Mouse (Mus musculus) heart, postnatal 0 days (tissue): ENCODE data around the gene Otx1. TPM values are rescaled to one million over a fixed set of nuclear protein-coding genes. Genes with fewer than 3 reads are reported as not detected.

Experiments used
- ATAC-seq: fragments of 200-750 bp; cut with Nextera tagmentation; 2 replicates; pipeline ENCODE4 v1.8.0; 2017; ENCODE audit warnings: low read depth, moderate number of reproducible peaks, moderate library complexity; ENCODE audit not compliant: insufficient read depth
- DNase-seq: peaks from one replicate; pipeline ENCODE4 v3.0.0-alpha.2; 2016; ENCODE audit warnings: low spot score
- H3K27ac ChIP-seq: fragments of 300-500 bp; sonication (generic); 2 replicates; pipeline ENCODE4 v1.5.1; 2014; ENCODE audit warnings: low read depth, mild to moderate bottlenecking
- H3K27me3 ChIP-seq: fragments of 300-500 bp; sonication (generic); 2 replicates; pipeline ENCODE4 v1.6.1; 2014; ENCODE audit warnings: low read length, mixed read lengths; ENCODE audit not compliant: control insufficient read depth, insufficient read depth
- H3K36me3 ChIP-seq: fragments of 300-500 bp; sonication (generic); replicated peaks from 2 replicates; pipeline ENCODE4 v1.6.1; 2014; ENCODE audit warnings: low read length, mixed read lengths; ENCODE audit not compliant: control insufficient read depth, insufficient read depth
- H3K4me1 ChIP-seq: fragments of 300-500 bp; sonication (generic); 2 replicates; pipeline ENCODE4 v1.6.1; 2014; ENCODE audit warnings: antibody characterized with exemption; ENCODE audit not compliant: control insufficient read depth, insufficient read depth
- H3K4me2 ChIP-seq: fragments of 300-500 bp; sonication (generic); 2 replicates; pipeline ENCODE4 v1.6.1; 2014; ENCODE audit warnings: low read depth, mild to moderate bottlenecking, low read length, moderate library complexity
- H3K4me3 ChIP-seq: fragments of 300-500 bp; sonication (generic); 2 replicates; pipeline ENCODE4 v1.5.1; 2014; ENCODE audit warnings: low read depth, low read length
- H3K9ac ChIP-seq: fragments of 300-500 bp; sonication (generic); replicated peaks from 2 replicates; pipeline ENCODE4 v1.6.1; 2014; ENCODE audit warnings: low read depth, low read length, mixed read lengths
- H3K9me3 ChIP-seq: fragments of 300-500 bp; sonication (generic); replicated peaks from 2 replicates; pipeline ENCODE4 v1.6.1; 2016; ENCODE audit warnings: low read length; ENCODE audit not compliant: control insufficient read depth
- CTCF ChIP-seq: IDR thresholded peaks from 2 replicates; pipeline ENCODE4 v1.5.1; 2016; ENCODE audit warnings: antibody characterized with exemption, control low read depth, low read depth
- EP300 ChIP-seq: IDR thresholded peaks from 2 replicates; pipeline ENCODE4 v1.6.1; 2016; ENCODE audit warnings: antibody characterized with exemption, low read depth
- WGBS: fragments of 180-500 bp; shearing (Covaris S2); extraction: QIAGEN DNeasy Blood & Tissue Kit; methylation state at CpG from one replicate; pipeline ENCODE4 v1.1.7; 2014; 5-methylcytosine and 5-hydroxymethylcytosine counted together
- polyA plus RNA-seq: library from polyadenylated mRNA; unstranded; fragments of >200 nt; fragmentation: Nextera tagmentation; extraction: Ambion mirVana; gene quantifications from 2 replicates; pipeline ENCODE4 v1.2.1, GENCODE M21; 2015
- total RNA-seq: library from RNA; depleted of rRNA; stranded (reverse); fragments of >200 nt; gene quantifications from 2 replicates; pipeline ENCODE4 v1.2.3, GENCODE M21; 2014; ENCODE audit warnings: low replicate concordance

Otx1 gene
- total and polyA plus RNA-seq, 2 experiments from 2014 or later: 0.04 TPM; not detected in 1

DNA sequence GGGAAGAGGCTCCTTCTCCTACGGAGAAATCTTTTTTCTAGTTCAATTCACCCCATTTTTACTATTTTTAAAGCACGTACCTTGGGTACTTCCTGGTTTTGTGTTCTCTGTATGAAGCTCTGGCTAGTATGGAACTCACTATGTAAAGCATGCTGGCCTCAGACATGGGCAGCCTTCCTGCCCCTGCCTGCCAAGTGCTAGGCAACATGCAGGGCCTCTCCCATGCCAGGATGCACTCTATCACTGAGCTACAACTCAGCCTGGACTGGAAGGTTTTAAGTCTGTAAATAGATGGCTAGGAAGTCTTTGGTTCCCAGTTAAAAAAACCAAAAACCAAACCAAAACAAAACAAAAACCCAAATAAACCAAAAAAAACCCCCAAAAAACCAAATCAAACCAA lies 17.9 kb upstream of the Otx1 start:
- H3K9me3 ChIP-seq: no peaks in the 10 kb centered on the region
- 89% methylated on average over 2 of the region's 2 CpGs for WGBS
- H3K4me1 ChIP-seq: no peaks in the 10 kb centered on the region
- H3K4me2 ChIP-seq: no peak overlapping the region
- no peaks in the 10 kb centered on the region for H3K27me3 ChIP-seq
- DNase-seq: no peak
- no peak overlapping the region for H3K27ac ChIP-seq
- TF ChIP-seq EP300 (no peak), CTCF (no peak)
- H3K9ac ChIP-seq: no peak overlapping the region
- no peak overlapping the region for H3K4me3 ChIP-seq
- peaks cover 45% of the 10 kb centered on the region for H3K36me3 ChIP-seq
- no peak for ATAC-seq

GRCm38 (mm10) chr11:22017444-22017843 lies 14.7 kb upstream of the Otx1 start:
- no peak for ATAC-seq
- Histone ChIP-seq H3K9ac (no peak overlapping the region), H3K4me3 (no peak overlapping the region), H3K27ac (no peak overlapping the region), H3K4me1 (no peaks in the 10 kb centered on the region), H3K4me2 (no peak overlapping the region), H3K9me3 (no peaks in the 10 kb centered on the region), H3K27me3 (no peaks in the 10 kb centered on the region), H3K36me3 (peaks cover 47% of the 10 kb centered on the region)
- no peak for DNase-seq
- WGBS: 86% methylated on average over 8 of the region's 8 CpGs
- TF ChIP-seq CTCF: no peak
- no peak for TF ChIP-seq EP300

DNA sequence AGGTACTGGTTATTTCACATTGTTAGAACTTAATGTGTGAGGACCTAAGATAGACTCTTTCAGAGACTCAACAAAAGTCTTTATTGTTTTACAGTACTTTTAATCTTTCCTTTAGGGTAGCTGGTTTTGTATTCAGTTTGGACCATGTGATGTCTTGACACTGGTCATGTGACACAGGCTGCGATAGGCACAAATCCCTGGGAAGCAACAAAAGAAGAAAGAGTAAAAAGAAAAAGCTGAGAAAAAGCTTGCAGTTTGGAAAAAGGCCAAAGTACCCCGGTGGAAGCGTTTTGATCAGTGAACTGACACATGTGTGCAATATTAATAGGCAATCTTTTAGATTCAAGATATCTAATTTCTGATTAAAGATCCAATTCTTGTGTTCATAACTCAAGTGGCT lies 13.6 kb upstream of the Otx1 start:
- H3K9ac ChIP-seq: no peak overlapping the region
- no peak for TF ChIP-seq EP300
- TF ChIP-seq CTCF: no peak
- H3K36me3 ChIP-seq: peaks cover 40% of the 10 kb centered on the region
- H3K27ac ChIP-seq: no peak overlapping the region
- 84% methylated on average over 3 of the region's 3 CpGs for WGBS
- H3K4me3 ChIP-seq: no peak overlapping the region
- ATAC-seq (no peak), DNase-seq (no peak)
- H3K27me3 ChIP-seq: no peaks in the 10 kb centered on the region
- H3K4me1 ChIP-seq: no peaks in the 10 kb centered on the region
- no peaks in the 10 kb centered on the region for H3K9me3 ChIP-seq
- H3K4me2 ChIP-seq: no peak overlapping the region

- H3K9ac ChIP-seq: no peak overlapping the region
- 60% methylated on average over 2 of the region's 2 CpGs for WGBS
- H3K4me3 ChIP-seq: no peak overlapping the region
- no peaks in the 10 kb centered on the region for H3K4me1 ChIP-seq
- no peak overlapping the region for H3K4me2 ChIP-seq
- H3K9me3 ChIP-seq: no peaks in the 10 kb centered on the region
- no peak for TF ChIP-seq EP300
- TF ChIP-seq CTCF: no peak
- peaks cover 39% of the 10 kb centered on the region for H3K27me3 ChIP-seq
- H3K27ac ChIP-seq: no peak overlapping the region
- ATAC-seq: no peak
- no peak for DNase-seq
- peaks cover 28% of the 10 kb centered on the region for H3K36me3 ChIP-seq
Measured at GRCm38 (mm10) chr11:22008817-22009216, 6.1 kb upstream of the Otx1 start.

DNA sequence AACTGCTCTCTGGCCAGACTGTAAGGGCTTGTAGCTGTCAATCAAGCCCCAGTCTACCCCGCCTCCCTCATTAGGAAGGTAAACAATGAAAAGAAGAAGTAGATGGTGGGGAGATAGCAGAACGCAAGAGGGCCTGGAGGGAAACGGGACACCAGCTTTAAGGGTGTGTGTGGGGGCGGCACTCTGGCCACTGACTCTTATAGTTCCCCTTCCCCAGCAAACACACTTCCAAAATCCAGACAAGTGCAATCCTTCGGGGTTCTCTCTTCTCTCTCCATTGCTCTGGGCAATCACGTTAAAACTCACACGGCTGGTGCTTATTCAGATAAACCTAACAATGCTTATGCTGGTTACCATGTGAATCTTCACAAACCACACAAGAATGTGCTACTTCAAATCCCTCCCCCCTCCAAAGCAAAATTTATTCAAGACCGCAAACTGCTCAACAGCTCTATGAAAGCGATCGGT lies 5.5 kb upstream of the Otx1 start:
- no peak for ATAC-seq
- H3K4me3 ChIP-seq: no peak overlapping the region

DNA sequence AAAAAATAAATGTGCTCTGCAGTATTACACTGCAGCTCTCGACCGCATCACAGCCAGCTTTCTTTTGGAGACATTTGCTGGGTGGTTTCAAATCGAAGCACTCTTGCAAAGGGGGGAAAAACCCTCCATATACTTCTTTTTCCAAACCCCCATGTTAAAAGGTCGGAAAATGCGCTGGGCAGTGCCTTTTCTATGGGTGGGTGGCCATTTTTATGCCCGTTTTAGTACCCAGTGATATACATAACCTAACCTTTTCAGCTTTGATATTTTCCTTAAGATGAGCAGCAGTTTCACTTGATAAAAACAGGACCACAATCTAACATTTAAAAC lies 5.0 kb upstream of the Otx1 start:
- no peak for TF ChIP-seq EP300
- no peak for TF ChIP-seq CTCF
- ATAC-seq: no peak
- Histone ChIP-seq H3K36me3 (peaks cover 25% of the 10 kb centered on the region), H3K4me3 (no peak overlapping the region), H3K27ac (no peak overlapping the region), H3K4me2 (no peak overlapping the region), H3K27me3 (peaks cover 47% of the 10 kb centered on the region), H3K9ac (no peak overlapping the region), H3K9me3 (no peaks in the 10 kb centered on the region), H3K4me1 (0 out of 2 replicates have a peak, but pooled peaks cover 8% of the 10 kb centered on the region)
- 65% methylated on average over 6 of the region's 6 CpGs for WGBS
- no peak for DNase-seq

More for the DNA sequence above, 5.5 kb upstream of the Otx1 start:
- peaks cover 26% of the 10 kb centered on the region for H3K36me3 ChIP-seq
- H3K4me2 ChIP-seq: no peak overlapping the region
- no peak overlapping the region for H3K27ac ChIP-seq
- peaks cover 44% of the 10 kb centered on the region for H3K27me3 ChIP-seq
- WGBS: 43% methylated on average over 10 of the region's 10 CpGs
- no peaks in the 10 kb centered on the region for H3K9me3 ChIP-seq
- H3K4me1 ChIP-seq: 0 out of 2 replicates have a peak, but pooled peaks cover 4% of the 10 kb centered on the region
- DNase-seq: no peak
- TF ChIP-seq CTCF (no peak), EP300 (no peak)
- no peak overlapping the region for H3K9ac ChIP-seq
